Mouse (Mus musculus): ENCODE results near the gene Fam19a5. TPM values are rescaled to one million over a fixed set of nuclear protein-coding genes. Genes with fewer than 3 reads are reported as not detected.

Gene Fam19a5
- polyA plus RNA-seq, 1 experiment from 2014 or later: 1.4 TPM

DNA sequence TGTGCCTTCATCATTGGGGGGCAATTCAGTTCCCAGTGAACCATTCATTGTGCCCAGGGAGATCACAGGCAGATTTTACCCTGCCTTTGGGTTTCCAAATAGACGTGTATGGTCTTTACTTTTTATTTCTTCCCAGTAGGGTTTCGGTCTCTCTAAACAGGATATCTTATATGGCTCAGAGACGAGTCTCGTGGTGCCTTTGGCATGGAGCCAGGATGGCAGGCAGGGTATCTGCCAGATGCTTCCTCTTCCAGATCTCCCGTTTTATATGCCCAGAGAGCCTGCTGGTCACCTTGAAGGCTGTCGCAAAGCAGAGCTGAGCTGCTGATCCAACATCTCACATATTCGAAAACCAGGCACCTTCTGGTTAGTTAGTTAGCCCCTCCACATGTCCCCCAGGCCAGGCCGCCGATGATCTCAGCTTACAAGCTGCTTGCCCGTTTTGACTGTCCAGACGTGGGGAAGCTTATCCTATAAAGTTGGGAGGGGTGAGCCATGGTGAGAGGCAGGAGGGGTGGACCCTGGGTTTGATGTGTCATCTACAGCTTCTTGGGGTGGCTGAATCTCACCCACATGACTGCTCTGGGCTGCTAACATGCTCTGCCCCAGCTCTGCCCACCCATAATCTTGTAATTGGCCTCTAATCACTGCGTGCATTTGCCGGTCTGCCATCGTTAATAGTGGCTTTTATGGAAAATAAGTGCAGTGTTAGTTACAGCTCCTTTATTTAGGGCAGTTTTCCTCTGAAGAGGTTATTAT, 154.6 kb downstream of the Fam19a5 start:
- no peak for ATAC-seq
- Histone ChIP-seq H3K4me1 (replicated peaks; ENCODE audit: control insufficient read depth, insufficient read depth, low read length) (no peaks in the 10 kb centered on the region), H3K27ac (ENCODE audit: low read depth, low read length) (no peak overlapping the region), H3K36me3 (ENCODE audit: control insufficient read depth, insufficient read depth) (no peaks in the 10 kb centered on the region), H3K27me3 (replicated peaks; ENCODE audit: control insufficient read depth, insufficient read depth, low read length) (no peaks in the 10 kb centered on the region), H3K4me2 (replicated peaks; ENCODE audit: low read depth) (no peak overlapping the region), H3K9me3 (ENCODE audit: control insufficient read depth) (no peaks in the 10 kb centered on the region), H3K9ac (ENCODE audit: low read depth, low read length) (no peak overlapping the region), H3K4me3 (ENCODE audit: low read depth, low read length) (no peak overlapping the region)
- WGBS: 65% methylated on average over 14 of the region's 14 CpGs
- no peak for TF ChIP-seq CTCF (IDR thresholded peaks at IDR 0.05; ENCODE audit: low read depth)

GRCm38 (mm10) chr15:87702821-87703220, 158.7 kb downstream of the Fam19a5 start:
- no peaks in the 10 kb centered on the region for H3K9me3 ChIP-seq (ENCODE audit: control insufficient read depth)
- H3K4me1 ChIP-seq (replicated peaks; ENCODE audit: control insufficient read depth, insufficient read depth, low read length): no peaks in the 10 kb centered on the region
- H3K27ac ChIP-seq (ENCODE audit: low read depth, low read length): no peak overlapping the region
- ATAC-seq: no peak
- no peaks in the 10 kb centered on the region for H3K27me3 ChIP-seq (replicated peaks; ENCODE audit: control insufficient read depth, insufficient read depth, low read length)
- TF ChIP-seq CTCF (IDR thresholded peaks at IDR 0.05; ENCODE audit: low read depth): no peak
- no peak overlapping the region for H3K9ac ChIP-seq (ENCODE audit: low read depth, low read length)
- H3K4me2 ChIP-seq (replicated peaks; ENCODE audit: low read depth): no peak overlapping the region
- no peaks in the 10 kb centered on the region for H3K36me3 ChIP-seq (ENCODE audit: control insufficient read depth, insufficient read depth)
- no peak overlapping the region for H3K4me3 ChIP-seq (ENCODE audit: low read depth, low read length)
- WGBS: 75% methylated on average over 1 of the region's 1 CpGs

DNA sequence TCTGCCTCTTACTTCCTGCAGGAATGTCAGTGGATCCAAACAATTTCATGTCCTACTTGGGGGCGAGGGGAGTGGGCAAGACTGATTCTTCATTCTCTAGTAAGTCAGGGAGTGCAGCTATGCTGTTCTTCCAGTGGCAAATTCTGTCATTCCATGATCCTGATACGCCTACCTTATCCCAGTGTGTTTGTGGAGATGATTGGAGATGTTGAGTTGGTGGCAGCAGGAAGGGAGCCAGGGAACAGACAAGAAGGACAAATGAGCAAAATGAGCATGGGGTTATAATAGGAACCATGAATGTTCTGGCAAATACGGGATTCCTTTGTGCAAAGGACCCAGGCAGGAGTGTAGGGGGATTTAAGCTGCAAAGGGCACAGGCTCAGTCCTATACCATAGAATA, 159.2 kb downstream of the Fam19a5 start:
- Histone ChIP-seq H3K9me3 (ENCODE audit: control insufficient read depth) (no peaks in the 10 kb centered on the region), H3K4me1 (replicated peaks; ENCODE audit: control insufficient read depth, insufficient read depth, low read length) (no peaks in the 10 kb centered on the region), H3K4me3 (ENCODE audit: low read depth, low read length) (no peak overlapping the region), H3K27me3 (replicated peaks; ENCODE audit: control insufficient read depth, insufficient read depth, low read length) (no peaks in the 10 kb centered on the region), H3K27ac (ENCODE audit: low read depth, low read length) (no peak overlapping the region), H3K4me2 (replicated peaks; ENCODE audit: low read depth) (no peak overlapping the region), H3K9ac (ENCODE audit: low read depth, low read length) (no peak overlapping the region), H3K36me3 (ENCODE audit: control insufficient read depth, insufficient read depth) (no peaks in the 10 kb centered on the region)
- no peak for TF ChIP-seq CTCF (IDR thresholded peaks at IDR 0.05; ENCODE audit: low read depth)
- ATAC-seq: no peak
- WGBS: 84% methylated on average over 3 of the region's 3 CpGs

DNA sequence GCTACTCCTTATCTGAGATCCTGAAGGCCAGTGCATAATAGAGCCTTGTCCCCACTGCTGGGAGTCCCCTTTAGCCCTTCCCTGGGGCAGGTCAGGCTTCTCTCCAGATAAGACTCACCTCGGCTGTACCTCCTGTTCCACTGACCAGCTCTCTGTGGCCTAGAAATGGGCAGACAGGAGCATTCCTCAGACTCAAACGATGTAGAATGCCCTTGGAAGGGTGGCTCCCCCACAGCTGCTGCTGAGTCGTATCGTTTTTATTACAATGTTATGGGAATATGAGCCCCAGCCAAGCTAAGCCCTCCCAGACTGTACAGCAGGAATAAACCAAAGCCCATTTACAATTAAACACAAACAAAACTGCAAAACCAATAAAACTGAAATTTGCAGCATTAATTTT, 167.7 kb downstream of the Fam19a5 start:
- 55% methylated on average over 4 of the region's 4 CpGs for WGBS
- Histone ChIP-seq H3K27me3 (replicated peaks; ENCODE audit: control insufficient read depth, insufficient read depth, low read length) (no peaks in the 10 kb centered on the region), H3K27ac (ENCODE audit: low read depth, low read length) (no peak overlapping the region), H3K9me3 (ENCODE audit: control insufficient read depth) (no peaks in the 10 kb centered on the region), H3K36me3 (ENCODE audit: control insufficient read depth, insufficient read depth) (no peaks in the 10 kb centered on the region), H3K4me2 (replicated peaks; ENCODE audit: low read depth) (no peak overlapping the region), H3K4me3 (ENCODE audit: low read depth, low read length) (no peak overlapping the region), H3K4me1 (replicated peaks; ENCODE audit: control insufficient read depth, insufficient read depth, low read length) (no peaks in the 10 kb centered on the region), H3K9ac (ENCODE audit: low read depth, low read length) (no peak overlapping the region)
- TF ChIP-seq CTCF (IDR thresholded peaks at IDR 0.05; ENCODE audit: low read depth): no peak
- no peak for ATAC-seq

GRCm38 (mm10) chr15:87712221-87712620, 168.1 kb downstream of the Fam19a5 start:
- H3K36me3 ChIP-seq (ENCODE audit: control insufficient read depth, insufficient read depth): no peaks in the 10 kb centered on the region
- 81% methylated on average over 8 of the region's 8 CpGs for WGBS
- H3K4me3 ChIP-seq (ENCODE audit: low read depth, low read length): no peak overlapping the region
- H3K27me3 ChIP-seq (replicated peaks; ENCODE audit: control insufficient read depth, insufficient read depth, low read length): no peaks in the 10 kb centered on the region
- H3K9ac ChIP-seq (ENCODE audit: low read depth, low read length): no peak overlapping the region
- no peak for ATAC-seq
- H3K4me1 ChIP-seq (replicated peaks; ENCODE audit: control insufficient read depth, insufficient read depth, low read length): no peaks in the 10 kb centered on the region
- TF ChIP-seq CTCF (IDR thresholded peaks at IDR 0.05; ENCODE audit: low read depth): no peak
- no peak overlapping the region for H3K4me2 ChIP-seq (replicated peaks; ENCODE audit: low read depth)
- H3K9me3 ChIP-seq (ENCODE audit: control insufficient read depth): no peaks in the 10 kb centered on the region
- no peak overlapping the region for H3K27ac ChIP-seq (ENCODE audit: low read depth, low read length)

DNA sequence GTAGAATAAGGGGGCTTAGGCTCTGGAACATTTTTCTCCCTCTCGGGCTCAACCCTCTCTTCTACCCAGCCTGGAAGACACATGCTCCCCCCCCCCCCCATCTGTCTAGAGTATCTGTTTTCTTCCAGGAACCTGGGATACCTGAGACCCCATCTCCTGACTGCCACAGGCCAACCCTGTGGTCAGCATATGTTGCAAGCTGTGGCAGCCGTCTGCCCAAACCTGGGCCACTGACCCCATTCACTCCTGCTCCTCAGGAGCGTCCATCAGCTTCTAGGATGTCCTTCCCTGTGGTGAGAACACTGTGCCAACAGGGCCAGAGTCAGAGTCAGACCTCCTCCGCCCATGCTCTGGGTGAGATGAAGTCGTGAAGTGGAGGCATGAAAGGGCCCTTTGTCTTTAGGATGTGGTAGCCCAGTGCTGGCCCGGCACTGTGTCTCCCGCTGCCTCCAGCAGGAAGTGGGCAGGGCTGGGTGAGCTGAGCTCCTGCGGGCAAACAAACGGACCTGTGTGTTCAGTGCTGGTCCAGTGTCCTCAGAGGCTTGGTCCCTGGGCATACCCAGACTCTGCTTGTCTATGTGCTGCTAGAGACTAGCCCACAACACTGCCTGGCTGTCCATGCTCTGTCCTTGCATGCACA, 171.1 kb downstream of the Fam19a5 start:
- no peak overlapping the region for H3K4me2 ChIP-seq (replicated peaks; ENCODE audit: low read depth)
- H3K36me3 ChIP-seq (ENCODE audit: control insufficient read depth, insufficient read depth): no peaks in the 10 kb centered on the region
- H3K27ac ChIP-seq (ENCODE audit: low read depth, low read length): no peak overlapping the region
- H3K9ac ChIP-seq (ENCODE audit: low read depth, low read length): no peak overlapping the region
- ATAC-seq: no peak
- 59% methylated on average over 9 of the region's 9 CpGs for WGBS
- no peak overlapping the region for H3K4me3 ChIP-seq (ENCODE audit: low read depth, low read length)
- no peaks in the 10 kb centered on the region for H3K4me1 ChIP-seq (replicated peaks; ENCODE audit: control insufficient read depth, insufficient read depth, low read length)
- no peaks in the 10 kb centered on the region for H3K27me3 ChIP-seq (replicated peaks; ENCODE audit: control insufficient read depth, insufficient read depth, low read length)
- no peaks in the 10 kb centered on the region for H3K9me3 ChIP-seq (ENCODE audit: control insufficient read depth)
- no peak for TF ChIP-seq CTCF (IDR thresholded peaks at IDR 0.05; ENCODE audit: low read depth)

All from intestine, postnatal 0 days (tissue).